Mouse (Mus musculus): ENCODE measurements at regions not wholly inside any gene's neighbourhood (a gene's known extent, or its start where the extent isn't known, plus 50 kb on each side); places are given as distances from the start of the nearest gene placed in this dataset.

- TF ChIP-seq GATA1 (IDR thresholded peaks at IDR 0.05; ENCODE audit: borderline replicate concordance, low read length) = no peak
- TF ChIP-seq FLI1 (IDR thresholded peaks at IDR 0.05; ENCODE audit: low read length) = no peak
Observed at GRCm38 (mm10) chr15:88379951-88380623, 220.0 kb upstream of the Zdhhc25 start.
